Mouse (Mus musculus) inflammation-experienced regulatory T-cells, adult 6 months (primary cell): ENCODE measurements around the gene Efcab6. TPM values are rescaled to one million over a fixed set of nuclear protein-coding genes. Genes with fewer than 3 reads are reported as not detected.

Experiments
- ATAC-seq: one replicate; pipeline ENCODE4 v1.8.0; 2017
- polyA plus RNA-seq, 3 experiments: library from polyadenylated mRNA; unstranded; fragments of 100-300 nt; shearing (Covaris generic); gene quantifications; one replicate each; pipeline ENCODE4 v1.2.1; 2017

The Efcab6 gene
- polyA plus RNA-seq, 3 experiments from 2014 or later: not detected

DNA sequence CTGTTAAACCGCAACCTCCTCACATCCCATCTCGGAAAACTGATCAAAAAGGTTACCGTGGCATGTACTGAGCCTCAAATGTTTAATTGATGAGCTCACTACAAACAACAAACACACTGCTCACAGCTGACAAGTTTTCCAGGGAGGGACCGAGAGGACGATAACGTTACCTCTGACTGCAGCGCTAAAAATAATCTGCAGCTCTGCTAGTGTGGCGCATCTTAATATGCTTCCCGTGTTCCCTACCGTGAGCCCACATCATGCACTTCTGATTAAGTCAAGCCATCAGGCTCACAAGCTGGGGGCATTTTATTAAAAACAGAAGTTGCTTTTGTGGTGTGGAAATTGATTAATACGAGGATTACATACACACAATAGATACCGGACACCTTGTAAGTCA is 97.4 kb downstream of the Efcab6 start:
- no peak for ATAC-seq

DNA sequence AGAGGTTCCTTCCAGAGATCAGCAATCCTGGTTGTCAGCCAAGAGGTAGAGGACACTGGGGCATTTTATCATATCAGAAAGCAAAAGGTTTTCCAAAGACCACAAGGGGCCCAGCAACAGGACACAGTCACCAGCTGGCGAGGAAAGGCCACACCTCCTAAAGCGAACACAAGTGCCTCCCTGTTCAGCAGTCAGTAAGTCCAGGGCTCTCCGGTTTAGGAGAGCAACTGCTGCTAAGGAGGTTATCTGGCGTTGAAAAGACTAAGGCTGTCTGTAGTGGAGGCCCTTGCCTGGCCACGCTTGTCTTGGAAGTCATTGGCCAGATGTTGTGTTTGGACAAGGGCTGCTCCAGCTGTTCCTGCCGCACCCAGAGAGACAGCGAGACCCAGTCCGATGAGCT is 100.1 kb downstream of the Efcab6 start:
- ATAC-seq: no peak

DNA sequence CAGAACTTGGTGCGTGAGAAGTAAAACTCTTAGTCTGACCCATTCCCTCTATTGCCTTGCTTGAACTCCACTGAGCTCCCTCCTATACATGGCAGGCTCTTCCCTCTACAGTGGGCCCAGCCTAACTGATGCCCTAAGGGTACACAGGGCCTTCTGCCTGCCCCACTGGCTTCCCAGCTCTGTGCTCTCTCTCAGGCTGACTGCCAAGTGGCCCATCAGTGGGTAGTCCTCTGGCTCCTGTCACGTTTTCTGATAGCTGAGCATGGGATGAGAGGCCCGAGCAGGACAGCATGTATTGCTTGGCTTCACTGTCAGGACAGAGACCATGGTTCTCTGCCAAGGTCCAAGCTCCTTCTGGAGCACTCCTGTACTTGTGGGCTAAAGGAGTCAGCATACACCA is 106.8 kb downstream of the Efcab6 start:
- no peak for ATAC-seq

DNA sequence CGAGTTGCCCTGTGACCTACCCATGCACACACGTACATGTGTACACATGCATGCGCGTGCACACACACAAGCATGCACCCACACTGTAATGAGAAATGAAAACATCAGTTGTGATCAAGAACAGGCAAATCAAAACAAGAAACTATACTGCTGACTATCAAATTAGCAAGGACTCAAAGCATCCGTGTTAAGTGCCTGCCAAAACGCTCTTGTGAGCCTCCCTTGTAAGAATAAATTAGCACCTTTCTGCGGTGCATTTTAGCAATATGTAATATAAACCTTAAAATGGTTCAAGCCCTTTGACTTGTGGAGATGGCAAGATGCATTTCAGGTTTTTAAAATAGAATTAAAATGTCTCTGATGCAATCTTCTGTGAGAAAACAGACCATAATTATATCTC is 108.2 kb downstream of the Efcab6 start:
- no peak for ATAC-seq

DNA sequence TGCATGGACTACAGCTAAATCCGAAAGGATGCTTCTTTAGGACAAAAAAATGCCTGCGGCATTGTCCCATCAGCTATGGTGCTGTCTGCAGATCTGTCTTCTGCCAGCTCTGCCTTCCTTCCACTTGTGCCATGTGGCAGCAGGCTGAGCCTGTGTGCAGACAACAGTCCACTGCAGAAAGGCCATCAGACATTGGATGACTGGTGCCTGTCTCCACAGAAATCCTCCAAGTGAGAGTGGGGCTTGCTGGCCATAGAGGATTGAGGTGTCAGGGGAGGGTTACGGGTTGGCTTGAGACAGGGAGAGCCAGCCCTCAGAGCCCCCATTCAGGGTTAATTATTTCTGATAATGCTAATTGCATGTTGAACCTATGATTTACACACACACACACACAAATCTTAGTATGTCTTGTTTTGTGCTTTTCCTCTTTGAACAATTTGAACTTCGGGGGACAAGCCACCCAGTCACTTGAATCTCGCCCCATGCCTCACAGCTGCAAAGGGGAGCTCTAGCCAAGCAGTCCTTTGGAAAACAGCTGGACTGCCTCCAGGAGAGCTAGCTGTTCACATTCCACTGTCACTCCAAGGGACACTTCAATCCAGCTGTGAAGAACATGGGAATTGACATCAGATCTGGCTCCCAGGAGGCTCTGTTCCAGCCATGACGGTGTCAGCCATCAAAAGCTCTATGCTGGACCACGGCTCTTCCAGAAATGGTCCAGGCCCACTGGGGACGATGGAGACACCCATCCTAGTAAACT is 109.1 kb downstream of the Efcab6 start:
- ATAC-seq: no peak

DNA sequence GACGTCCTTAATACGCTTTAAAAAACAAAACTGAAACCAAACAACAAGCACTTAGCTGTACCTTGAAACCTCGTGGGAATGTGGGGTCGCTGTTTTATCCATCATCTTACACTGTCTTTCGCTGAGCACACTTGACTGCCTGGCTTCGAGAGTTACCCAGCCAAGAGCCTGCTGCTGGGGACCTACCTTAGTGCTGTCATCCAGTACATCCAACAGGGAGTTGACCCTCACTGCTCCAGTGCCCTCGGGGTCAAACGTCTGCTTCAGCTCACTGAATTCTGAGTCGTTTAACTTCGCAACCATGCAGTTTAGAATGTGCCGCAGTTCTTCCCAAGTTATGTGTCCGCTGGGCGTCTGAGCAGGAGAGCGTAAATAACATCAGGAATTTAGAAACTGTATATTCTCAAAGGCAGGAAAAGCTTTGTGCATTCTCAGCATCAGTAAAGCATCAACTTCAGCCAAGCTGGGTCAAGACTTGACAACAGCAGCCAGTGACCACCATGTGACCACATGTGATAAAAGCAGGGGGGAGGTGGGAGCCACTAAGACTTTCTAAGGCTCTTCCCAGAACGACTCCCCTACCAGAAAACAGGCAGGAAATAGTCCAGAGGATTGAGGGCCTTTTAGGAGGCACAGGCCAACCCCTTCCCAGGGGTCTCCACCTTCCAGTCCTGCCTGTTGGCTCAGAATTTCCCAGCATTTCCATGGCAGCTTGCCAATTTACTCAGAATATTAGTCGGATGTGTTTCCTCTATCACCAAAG is 115.3 kb downstream of the Efcab6 start:
- no peak for ATAC-seq

DNA sequence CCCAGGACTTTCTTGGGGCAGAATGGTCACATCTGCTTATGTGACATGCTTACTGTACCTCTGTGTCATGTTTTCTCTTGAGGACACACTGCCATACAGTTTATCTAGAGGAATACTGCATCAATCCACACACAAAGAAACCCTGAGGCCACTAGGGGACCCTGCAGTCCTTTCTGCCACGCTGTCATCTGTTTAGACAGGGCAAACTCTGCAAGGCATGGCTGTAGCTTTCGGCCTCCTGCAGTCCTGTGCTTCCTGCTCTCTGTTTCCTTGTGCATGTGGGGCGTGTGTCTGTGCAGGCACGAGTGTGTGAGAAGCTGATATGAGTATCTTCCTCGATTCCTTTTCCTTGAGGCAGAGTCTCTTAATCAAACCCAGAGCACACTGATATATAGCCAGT is 125.5 kb downstream of the Efcab6 start:
- ATAC-seq: no peak

DNA sequence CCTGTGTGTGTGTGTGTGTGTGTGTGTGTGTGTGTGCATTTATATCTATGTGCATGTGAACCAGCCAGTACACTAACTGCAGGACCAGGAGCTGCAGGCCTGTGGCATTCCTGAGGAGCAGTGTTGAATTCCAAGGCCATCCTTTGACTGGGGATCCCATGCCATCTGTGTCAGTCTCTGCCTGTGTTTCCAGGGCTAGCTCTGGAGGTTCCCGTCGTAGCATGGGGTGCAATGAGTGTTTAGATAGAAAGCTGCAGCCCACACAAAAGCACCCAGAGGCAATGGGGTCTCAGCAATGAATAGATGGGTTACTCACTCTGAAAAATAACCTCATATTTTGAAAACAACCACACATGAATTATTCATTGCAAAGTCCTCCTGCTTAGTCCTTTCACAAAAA is 126.7 kb downstream of the Efcab6 start:
- ATAC-seq: no peak

DNA sequence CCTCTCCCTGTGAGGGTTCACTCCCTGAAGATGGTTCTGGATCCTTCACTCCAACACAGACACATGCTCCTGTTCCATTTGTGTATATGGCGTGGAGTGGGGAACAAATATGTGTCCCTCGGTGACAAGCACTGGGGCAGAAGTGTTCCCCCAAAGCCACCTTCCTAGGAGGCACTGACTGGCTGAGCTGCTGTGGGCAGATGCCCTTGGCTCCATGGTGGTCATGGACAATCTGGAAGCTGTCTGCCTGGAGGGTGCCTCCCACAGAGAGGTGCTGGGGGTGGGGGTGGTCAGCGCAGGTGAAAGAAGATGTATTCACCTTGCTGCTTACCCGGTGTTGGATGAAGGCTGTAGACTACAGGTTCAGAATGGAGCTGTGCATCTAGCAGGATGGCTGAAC is 128.7 kb downstream of the Efcab6 start:
- ATAC-seq: no peak

DNA sequence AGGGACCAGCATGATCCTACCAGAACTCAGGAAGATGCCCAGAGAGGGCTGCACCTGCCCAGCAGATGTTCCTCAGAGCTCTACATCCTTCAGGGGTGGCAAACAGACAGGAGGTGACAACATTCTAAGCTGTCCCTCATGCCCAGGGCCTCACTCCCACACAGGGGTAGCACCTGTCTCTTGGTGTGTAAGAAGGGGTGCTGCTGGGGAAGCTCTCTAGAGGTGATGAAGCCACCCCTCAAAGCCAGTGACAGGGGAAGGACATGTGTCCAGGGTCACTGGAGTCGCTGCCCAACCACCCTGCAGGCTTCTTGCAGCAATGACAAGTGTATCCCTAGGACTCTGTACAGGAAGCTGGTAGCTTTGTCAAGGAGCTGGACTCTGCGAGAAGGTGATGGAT is 130.4 kb downstream of the Efcab6 start:
- no peak for ATAC-seq

DNA sequence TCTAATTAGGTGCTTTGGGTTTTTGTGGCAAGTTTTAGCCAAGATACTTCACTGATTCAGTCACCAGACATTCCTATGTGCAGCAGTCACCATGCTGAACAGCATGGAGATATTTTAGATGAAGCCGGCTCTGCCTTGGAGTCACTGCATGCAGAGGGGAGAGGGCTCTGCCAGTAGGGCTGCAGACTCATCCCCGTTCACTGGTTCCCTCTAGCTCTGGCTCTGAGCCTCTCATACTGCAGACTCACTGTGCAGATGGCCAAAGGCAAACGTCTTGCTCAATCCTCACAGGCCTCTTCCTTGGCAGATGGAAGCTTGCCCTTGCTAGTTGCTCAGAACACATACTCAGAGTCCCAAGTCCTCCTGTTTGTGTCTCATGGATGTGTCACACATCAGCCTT is 139.8 kb downstream of the Efcab6 start:
- no peak for ATAC-seq

DNA sequence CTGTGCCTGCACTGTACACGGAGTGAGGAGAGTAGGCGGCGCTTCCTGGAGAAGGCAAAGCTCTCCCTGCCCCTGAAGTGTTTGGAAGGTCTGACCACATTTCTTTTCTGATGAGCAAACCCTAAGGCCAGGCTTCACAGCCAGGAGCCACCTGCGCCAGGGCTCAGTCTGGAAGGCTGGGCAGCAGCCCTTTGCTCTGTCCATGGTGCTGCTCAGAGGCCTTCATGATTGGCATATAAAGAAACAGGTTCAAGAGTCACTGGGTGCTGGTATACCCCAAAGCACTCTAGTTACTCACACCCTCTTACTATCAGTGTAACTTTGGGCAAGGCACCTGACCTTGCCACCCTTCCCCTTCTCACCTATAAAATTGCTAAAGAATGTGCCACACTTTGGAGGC is 140.5 kb downstream of the Efcab6 start:
- ATAC-seq: no peak

DNA sequence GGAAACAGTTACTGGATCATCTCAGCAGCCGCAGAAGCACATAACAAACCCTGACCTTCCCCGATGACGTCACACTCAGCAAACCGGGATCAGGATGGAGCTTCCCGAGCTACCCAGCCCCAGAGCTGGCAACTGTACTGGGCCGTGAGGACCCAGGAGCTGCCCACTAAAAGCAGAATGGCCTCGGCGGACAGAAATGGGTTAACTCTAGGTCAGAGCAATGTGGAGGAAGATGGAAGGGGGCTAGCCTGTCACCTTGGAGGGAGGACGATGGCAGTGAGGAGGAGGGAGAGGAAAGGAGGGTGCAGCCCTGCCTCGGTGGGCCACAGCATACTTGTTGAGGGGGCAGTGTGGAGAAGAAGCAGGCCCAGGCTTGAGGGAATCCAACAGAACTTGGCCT is 149.8 kb downstream of the Efcab6 start:
- no peak for ATAC-seq

DNA sequence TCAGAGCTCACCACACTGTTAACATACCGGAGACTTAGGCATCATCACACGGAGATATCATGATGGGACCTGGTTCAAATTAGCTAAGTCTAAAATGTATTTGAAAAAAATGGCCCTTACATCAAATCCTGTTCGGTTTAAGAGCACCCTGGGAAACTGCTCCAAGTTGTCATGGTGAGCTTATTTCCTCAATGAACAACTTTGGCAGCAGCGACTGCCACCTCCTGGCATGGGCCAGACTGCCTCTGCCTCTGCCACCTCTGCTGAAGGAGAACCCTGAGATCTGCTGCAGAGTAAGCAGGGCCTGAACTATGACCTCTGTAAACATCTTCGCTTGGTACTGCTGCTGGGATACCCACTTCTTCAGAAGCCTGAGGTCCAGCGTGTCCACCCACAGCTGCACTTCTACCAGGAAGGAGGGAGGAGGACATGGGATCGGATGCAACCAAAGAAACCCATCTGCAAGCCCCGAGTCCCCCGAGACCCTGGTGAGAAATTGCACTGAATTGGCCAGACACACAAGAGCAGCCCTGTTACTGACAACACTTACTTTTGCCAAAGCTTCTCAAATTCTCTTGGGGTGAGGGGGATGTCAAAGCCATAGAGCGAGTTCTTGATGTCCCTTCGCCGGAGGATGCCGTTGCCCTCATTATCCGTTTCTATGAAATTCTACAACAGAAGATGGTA is 152.0 kb downstream of the Efcab6 start:
- ATAC-seq: no peak

DNA sequence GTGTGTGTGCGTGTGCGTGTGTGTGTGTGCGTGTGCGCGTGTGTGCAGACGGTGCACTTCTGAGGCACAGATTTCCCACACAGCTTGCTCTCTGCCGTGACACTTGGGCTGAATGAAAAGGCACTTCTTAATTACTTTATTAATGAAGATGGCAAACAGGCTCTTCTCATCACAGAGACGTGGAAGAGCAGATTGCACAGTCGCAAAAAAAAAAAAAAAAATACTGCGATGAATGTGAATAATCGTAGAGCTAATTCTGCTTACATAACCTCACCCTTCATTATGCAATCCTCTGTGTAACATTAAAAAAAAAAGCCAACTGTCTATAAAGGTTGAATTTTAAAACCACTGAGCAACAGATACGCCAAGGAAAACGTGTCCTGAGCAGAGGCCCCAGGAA is 158.7 kb downstream of the Efcab6 start:
- ATAC-seq: no peak

DNA sequence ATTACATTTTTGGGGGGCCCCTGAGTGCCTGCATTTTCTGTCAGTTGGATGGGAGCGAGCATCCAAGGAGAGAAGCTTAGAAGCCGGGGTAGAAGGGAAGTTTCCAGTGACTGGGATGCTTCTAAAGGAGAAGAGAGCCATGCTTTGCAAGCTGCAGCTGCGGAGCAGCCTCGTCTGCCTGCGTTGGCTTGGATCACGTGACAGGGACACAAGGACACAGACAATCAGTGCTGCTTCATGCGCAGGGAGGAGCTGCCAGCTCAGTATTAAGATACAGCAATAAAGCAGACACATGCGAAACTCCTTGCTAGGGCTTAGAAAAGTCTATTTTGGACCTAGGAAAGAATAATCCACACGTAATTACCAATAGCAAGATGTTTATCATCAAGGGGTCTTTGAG is 167.9 kb downstream of the Efcab6 start:
- no peak for ATAC-seq

DNA sequence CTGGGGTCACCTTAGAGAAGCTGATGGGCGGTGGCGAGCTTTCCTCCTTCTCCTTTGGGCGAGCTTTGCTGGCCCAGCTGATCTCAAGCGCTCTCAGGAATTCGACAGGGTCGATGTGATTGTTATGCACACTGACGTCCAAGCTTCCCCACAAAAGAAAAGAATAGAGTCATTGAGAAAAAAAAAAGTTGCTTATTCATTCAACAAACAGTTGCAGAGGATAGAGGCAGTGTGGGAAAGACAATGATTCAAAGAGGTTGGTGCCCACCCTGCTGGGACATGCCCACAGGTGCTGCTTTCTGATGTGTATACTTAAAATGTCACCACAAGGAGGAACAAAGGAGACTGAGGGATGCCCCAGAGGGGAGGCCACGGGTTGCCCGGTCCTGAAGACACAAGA is 169.2 kb downstream of the Efcab6 start:
- no peak for ATAC-seq

DNA sequence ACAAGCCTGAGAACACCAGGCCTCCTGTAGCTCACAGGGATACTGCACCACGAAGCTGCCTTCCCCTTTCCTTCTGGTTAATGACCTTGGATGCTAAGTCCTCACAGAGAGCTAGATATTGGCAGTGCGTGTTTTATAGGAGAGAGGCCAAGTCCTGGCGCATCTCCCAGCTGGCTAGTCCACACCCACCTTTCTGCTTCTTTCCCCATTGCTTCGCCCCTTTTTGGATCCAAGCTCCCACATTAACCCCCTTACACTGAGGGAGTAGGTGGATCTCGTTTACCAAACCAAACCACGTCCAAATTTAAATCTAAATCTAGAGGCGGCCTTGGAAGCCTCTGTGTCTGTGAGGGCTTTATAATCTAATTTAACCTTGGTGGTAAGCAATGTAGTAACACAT is 170.9 kb downstream of the Efcab6 start:
- ATAC-seq: no peak

DNA sequence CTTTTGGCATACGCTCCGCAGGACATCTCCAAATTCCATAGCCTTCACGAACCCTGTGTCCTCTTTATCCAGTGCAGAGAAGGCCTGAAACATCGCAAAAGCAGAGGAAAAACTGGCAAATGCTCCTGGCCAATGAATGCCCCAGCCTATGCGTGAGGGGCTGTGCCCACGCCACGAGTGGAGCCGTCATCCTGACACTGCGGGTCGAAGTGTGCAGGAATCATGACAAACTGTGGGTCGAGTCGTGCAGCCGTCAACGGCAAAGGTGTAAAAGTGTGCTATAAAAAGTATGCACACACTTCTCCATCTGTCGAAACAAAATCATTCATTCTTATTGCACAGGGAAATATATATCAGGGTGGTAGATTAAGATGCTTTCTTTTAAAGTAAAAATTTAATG is 172.3 kb downstream of the Efcab6 start:
- ATAC-seq: no peak

DNA sequence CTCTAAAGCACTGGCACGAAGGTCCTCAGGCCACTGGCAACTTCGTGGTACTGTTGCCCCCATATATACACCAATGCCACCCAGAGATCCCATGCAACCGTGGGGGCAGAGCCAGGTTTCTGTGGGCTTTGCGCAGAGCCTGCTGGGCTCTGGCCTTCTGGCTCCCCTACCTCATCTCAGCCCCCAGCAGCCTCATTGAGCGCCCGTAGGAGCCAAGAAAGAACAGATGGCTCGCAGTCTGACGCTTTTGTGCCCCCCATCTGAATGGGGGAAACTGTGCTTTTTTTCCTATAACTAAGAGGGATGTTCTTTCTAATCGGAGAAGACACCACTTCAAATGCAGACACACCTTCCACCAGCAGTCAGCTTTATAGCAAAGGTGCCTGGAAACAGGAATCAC is 180.9 kb downstream of the Efcab6 start:
- no peak for ATAC-seq

DNA sequence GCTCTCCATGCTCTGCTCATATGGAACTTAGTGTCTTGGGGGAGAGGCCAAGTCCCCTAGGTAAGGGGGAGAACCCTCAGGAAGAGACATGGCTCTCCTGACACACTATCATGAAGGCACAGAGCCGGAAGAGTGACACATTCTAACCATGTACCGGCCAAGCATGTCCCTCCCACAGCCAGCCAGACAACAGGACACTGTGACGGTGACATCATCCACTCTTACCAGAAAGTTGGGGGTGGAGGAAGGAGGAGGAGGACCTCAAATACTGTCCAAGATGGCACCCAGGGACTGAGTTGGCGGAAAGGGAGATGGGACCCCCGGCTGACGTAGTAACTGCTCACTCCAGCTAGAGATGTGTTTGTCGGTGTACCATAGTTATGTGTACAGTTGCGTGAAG is 181.4 kb downstream of the Efcab6 start:
- no peak for ATAC-seq

DNA sequence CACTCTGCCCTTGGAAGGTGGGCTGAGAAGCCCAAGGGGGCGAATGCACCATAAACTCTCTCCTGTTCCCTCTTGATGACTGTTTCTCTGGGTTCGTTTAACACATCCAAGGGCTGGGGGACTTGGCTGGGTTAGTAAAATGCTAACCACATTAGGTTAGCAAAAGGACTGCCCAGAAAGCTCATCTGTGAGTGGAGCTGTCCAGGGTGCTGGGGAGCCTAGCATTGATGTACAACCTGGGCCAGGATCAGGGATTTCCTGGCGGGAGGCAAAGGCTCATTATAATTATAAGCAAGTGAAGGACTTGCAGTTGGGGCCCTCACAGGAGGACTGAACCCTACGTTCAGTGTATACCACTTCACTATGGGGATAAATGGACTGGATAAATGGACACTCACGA is 185.3 kb downstream of the Efcab6 start:
- no peak for ATAC-seq

DNA sequence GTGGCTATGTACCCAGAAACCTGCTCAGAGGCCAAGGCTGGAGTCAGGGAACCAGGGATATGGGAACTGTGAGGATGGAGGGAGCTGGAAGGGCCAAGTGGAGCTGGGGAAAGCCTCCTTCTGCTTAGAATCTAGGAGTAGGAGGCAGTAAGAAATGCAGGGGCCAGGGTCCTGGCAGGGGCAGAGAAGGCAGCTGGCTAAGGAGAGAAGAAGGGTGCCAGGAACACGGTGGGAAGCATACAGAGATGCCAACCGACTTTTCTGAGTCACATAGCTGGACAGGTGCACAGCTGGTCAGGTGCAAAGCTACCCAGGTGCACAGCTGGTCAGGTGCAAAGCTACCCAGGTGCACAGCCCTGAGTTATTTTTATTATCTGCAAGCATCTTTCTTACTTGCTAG is 187.3 kb downstream of the Efcab6 start:
- ATAC-seq: no peak
